Mouse (Mus musculus) heart, adult 2 months (tissue): ENCODE results near the gene Hsdl1.

Source experiments
- CTCF ChIP-seq: fragments of 200-600 bp; IDR thresholded peaks from 2 replicates; pipeline ENCODE4 v1.8.1; 2022; ENCODE audit warnings: antibody characterized with exemption, mild to moderate bottlenecking, moderate library complexity
- EP300 ChIP-seq: fragments of 200-500 bp; IDR thresholded peaks from 2 replicates; pipeline ENCODE4 v1.6.1; 2011; ENCODE audit warnings: low read depth, low read length, control low read depth; ENCODE audit not compliant: insufficient read depth
- POLR2A ChIP-seq: fragments of 200-500 bp; IDR thresholded peaks from 2 replicates; pipeline ENCODE4 v1.6.1; 2011; ENCODE audit warnings: mild to moderate bottlenecking, low read depth, low read length, control low read depth; ENCODE audit not compliant: insufficient read depth

DNA sequence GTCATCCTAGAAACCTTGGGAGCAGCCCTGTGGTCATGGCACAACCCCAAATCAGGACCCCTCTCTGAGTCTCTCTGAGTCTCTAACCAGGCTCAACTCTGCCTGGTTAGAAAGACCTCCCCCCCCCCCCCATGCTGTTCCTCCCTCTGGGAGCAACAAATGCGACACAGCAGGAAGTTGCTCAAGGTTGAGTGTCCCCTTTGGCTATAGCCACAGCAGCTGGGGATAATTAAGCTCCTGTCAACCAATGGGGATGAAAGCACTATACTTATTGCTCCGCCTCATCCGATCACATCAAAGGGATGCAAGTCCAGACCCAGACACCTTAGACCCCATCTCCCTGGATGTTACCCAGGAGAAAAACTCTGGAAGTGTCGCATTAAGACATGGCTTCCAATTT is 47.6 kb upstream of the Hsdl1 start:
- TF ChIP-seq EP300: no peak
- no peak for TF ChIP-seq CTCF
- no peak for TF ChIP-seq POLR2A
